Mouse (Mus musculus): ENCODE measurements around the gene F12.

F12 gene

DNA sequence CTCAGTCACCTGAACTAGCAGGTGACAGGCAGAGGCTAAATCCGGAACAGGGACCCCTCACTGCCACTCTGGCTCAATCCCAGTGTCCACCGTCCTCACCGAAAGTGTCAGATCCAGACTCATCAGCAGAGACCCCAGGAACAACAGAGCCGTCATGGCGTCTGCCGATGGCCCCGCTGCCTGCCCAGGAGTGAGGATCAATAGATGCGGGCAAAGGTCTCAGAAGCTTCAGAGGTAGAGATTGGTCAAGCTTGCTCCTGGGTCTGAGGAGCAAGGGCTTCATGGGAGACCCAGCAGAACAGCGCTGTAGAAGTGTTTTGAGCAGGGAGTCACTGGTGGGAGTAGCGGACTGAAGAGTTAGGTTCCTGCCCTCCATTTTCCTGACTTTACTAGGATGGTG, at the start of gene F12:
Gene F12 (minus strand): TSS at position 181 of the 400 bp plus-strand sequence.
- no peak for DNase-seq

DNA sequence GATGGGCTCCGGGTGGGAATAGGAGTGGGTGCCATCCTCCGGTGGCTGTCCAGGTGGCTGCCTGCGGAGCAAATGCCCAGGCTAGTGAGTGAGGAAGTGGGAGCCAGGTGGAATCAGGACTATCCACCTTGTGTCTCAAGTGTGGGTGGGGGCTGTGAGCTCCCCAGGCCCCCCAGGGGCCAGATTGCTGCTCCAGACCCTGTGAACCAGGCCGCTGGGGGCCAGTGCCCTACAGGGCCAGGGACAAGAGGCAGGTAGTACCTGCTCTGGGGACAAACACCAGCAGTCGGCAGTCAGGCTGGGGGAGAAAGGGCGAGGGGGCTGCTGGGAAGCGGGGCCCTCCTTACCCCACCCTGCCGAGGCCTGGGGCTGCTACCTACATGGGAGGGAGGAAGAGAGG, 49.7 kb upstream of the F12 start:
- DNase-seq, result no peak

DNA sequence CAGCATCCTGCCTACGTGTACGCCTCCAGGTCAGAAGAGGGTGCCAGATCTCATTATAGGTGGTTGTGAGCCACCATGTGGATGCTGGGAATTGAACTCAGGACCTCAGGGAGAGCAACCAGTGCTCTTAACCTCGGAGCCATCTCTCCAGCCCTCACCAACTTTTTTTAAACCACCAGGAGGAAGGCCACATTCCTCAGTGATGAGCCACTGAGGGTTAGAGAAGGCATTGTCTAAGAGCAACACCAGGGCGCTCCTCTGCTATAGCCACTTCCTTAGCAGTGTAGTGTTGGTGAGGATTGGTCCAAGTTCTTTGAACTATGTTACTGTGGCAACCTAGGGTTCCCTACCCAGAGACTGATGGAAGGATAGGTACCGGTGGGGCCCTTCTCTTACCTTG, 49.2 kb upstream of the F12 start:
- no peak for DNase-seq

GRCm38 (mm10) chr13:55474621-55475069, 48.1 kb upstream of the F12 start:
- DNase-seq, result peak; percentile 54

- DNase-seq, result no peak
Measured at GRCm38 (mm10) chr13:55473961-55474360, 47.4 kb upstream of the F12 start.

DNA sequence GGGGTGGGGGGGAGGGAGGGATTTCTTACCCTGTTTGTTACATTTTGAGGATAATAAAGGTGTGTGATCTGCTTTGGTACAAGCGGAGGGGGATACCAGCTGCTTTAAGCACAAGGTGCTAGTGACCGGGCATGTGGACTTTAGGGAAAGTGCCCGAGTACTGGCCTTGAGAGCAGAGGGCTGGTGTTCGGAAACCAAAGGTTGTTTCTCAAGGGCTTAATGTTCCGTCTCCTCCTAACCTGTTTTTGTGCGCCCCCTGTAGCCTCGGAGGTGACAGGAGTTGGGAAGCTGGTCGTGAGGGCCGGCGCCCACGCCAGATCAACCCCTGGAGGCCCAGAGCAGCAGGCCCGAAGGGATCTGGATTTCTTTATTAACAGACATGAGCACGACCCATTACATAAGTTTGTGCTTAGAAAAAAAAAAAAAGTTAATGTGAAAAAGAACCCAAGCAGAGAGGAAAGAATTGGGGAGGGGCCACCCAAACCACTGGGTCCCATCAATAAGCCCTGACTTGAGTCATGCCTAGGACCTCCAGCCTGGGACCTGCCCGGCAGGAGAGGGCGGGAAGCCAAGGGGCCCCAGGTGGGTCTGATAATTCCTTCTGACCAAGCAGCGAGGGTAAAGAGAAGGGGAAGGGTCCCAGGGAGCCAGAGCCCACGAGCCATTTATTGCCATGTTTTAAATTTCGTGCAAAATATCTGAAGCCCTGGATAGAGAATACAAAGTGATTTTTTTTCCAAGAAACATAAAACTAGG, 46.7 kb upstream of the F12 start:
- DNase-seq, result no peak

DNA sequence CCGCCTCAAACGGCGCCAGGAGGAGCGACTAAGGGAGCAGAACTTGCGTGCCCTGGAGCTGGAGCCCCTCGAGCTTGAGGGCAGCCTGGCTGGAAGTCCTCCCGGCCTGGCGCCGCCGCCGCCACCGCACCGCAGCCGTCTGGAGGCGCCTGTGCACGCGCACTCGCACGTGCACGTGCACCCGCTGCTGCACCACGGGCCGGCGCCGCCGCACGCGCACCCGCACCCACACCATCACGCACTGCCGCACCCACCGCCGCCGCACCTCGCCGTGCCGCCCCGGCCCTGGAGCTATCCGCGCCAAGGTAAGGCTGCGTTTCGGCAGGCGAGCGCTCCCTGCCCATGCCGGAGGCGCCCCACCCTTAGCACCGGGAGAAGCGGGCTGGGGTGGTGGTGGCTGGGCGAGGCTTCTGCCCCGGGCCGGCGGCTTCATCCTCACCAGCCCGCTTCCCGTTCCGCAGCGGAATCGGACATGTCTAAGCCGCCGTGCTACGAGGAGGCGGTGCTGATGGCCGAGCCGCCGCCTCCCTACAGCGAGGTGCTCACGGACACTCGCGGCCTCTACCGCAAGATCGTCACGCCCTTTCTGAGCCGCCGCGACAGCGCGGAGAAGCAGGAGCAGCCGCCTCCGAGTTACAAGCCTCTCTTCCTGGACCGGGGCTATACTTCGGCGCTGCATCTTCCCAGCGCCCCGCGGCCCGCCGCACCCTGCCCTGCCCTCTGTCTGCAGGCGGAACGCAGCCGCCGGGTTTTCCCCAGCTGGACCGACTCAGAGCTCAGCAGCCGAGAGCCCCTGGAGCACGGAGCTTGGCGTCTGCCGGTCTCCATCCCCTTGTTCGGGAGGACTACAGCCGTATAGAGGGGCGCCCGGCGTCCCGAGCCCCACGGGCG, 45.8 kb upstream of the F12 start:
- DNase-seq, result peak; percentile 62

DNA sequence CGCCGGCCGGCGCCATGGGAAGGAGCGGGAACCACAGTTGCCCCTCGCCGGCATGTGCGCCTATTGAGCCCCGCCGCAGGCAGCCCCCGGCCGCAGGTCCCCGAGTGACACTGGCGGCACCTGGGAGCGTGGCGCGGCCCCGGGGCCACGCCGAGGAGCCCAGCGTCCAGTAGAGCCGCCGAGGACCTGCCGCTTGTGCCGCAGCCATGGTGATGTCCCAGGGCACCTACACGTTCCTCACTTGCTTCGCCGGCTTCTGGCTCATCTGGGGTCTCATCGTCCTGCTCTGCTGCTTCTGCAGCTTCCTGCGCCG, 45.2 kb upstream of the F12 start:
- no peak for DNase-seq

DNA sequence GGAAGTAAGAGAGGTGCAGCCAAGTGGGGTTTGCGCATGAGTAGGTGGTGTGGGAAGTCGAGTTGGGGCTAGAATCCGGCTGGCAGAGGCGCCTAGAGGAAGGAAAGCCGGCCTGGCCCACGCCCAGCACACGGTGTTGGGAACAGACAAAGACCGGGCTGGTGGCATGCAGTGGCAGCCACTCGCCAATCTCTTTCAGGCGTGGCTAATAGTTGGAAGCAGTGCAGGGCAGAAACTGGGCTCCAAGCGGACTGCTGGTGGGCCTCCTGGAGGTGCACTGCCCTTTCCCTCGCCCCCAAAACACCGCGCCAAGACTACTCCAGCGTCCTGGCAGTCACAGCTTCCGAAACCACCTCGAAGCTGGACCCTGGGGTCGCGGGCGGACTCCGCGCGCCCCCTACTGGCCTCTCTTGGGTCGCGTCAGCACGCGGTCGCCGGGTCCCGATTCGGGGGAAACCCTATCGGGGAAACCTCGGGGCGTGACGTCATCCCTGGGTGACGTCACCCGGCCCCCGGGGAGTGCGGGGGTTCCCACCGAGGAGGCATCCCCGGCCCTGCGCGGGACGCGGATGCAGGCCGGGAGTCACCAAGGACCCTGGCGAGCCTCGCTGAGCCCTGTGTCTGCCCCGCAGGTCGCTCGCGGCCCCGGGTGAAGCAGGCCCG, 44.7 kb upstream of the F12 start:
- peak; percentile 81 for DNase-seq

DNA sequence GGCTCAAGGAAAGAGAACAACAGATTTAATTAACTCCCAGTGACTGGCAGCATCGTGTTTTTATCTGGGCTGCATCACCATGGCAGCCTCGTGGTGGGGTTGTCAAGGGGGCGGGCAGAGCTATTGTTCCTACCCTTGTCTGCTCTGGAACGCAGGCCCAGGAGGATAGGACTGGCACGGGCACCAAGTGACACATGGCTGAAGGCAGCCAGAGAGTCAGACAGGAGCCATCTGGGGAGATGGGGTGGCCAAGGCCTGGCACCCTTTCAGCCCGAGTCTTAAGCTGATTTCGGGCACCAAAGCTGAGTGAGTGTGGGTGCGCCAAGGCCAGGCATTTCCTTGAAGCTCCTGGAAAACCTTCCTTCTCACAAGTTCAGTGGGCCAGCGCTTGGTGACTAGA, 43.8 kb upstream of the F12 start:
- peak; percentile 91 for DNase-seq

DNA sequence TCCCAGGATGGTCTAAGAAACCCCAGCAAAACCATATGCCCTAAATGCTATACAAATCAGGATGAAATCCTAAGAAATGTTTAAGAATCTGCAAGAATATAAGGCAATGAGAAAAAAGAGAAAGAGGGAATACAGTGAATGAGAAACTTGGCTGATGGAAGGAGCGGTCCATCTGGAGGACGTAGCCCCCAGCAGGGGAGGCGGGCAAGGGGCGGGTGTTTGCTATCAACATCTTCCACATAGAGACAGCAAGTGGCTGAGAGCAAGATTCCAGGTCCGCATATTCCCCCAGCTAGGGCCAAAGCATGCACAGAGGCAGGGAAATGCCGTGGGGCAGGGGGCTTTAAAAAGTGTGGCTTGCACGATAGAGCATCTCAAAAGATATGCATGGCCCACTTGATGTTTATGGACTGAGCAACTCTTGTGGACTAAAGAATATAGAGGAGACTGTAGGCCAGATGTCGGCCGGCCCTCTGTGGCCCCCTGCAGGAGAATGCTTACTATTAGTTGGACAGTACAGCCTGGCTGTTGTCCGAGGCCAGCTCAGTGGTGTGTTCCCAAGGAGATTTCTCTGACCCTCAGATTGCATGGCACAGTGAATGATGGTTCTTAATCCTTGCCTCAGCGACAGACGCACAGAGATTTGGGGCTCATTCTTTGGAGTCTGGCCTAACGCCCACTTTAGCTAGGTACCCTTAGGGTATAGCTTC, 42.4 kb upstream of the F12 start:
- DNase-seq, result no peak

- DNase-seq, result no peak
Measured at GRCm38 (mm10) chr13:55465830-55466440, 39.3 kb upstream of the F12 start.

DNA sequence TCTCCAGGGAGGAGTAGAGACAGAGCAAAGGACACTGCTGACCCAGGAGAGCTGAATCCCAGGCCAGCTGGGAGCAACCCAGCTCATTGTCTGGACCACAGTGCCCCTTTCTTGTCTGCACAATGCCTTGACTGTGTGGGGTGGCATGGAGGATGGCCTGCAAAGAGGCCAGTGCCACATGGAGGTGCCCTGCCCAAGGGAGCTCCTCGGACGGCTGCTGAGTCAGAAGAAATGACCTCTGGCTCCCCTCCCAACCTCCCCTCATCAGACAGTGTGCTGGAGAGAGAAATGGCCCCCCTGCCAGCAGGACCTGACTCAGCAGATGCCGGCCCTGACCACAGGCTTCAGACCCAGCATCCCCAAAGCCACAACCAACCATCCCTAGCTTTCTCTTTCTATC, 38.6 kb upstream of the F12 start:
- no peak for DNase-seq

DNA sequence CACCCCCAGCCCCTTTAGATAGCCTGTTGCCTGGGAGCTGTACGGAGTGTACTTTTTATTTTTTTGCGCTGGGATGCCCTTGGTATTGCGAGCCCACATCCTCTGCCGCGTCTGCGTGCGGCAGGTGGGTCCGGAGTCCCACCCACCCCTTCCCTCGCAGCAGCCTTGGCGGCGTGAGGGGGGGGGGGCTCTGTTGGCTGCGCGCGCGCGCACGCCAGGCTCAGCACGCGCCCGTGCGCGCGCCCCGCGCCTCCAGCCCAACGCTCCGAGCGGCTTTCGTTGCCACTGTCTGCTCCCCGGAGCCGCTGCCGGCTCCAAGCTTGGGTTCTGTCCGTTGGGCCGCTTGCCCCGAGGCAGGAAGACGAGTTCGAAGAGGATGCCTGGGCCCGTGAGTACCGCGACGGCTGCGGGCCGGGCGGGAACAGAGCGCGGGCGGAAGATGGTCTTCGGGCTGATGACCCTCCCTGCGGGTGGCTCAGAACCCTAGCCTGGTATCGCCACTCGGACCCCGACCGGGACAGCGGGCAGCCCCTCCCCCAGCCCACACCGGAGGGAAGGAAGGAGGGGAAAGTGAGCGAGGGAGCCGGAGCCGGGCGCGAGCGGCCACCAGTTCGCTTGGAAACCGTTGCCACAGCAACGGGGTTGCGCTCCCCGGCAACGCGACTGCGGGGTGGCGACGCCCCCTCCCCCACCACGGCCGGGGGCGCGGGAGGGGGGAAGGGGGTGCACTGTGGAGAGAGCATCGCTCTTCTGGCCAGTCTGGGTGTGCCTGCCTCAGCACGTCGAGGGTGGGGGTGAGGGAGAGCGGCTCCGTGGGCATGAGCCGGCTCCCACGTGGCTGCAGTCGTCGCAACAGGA, 37.7 kb upstream of the F12 start, which contains the start of gene Prr7:
Gene Prr7 (plus strand): TSS at position 241 of the 858 bp plus-strand sequence.
- no peak for DNase-seq

DNA sequence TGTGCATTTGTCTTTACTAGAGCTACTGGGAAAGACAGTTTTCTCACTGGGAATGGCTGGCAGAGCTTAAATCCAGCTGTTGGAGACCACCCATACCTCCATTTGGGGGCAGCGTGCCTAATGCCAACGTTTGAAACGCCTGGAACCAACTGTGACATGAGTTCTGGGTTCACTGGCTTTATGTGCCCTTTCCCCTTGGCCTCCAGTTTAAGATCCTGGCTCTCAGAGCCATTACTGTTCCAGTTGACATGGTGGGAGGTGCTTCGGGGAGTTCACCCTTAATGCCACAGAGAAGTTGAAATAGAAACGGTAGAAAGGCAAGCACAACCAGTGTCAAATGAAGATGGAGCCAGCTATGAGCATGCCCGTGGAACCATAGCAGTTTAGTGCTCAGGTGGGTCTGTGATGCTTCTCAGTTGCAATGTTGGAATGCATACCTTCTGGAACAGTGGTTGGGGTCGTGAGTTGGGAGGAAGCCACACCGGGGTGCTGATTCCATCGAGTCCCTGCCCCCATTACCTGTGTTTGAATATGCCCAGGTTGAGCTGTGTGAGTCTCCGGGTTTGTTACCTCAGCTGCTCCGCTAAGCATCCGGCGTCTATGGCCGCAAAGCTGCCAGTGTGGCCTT, 36.9 kb upstream of the F12 start:
- no peak for DNase-seq

- DNase-seq, result no peak
Measured at GRCm38 (mm10) chr13:55462965-55463364, 36.4 kb upstream of the F12 start.

GRCm38 (mm10) chr13:55451785-55452549, 25.4 kb upstream of the F12 start:
- no peak for DNase-seq

DNA sequence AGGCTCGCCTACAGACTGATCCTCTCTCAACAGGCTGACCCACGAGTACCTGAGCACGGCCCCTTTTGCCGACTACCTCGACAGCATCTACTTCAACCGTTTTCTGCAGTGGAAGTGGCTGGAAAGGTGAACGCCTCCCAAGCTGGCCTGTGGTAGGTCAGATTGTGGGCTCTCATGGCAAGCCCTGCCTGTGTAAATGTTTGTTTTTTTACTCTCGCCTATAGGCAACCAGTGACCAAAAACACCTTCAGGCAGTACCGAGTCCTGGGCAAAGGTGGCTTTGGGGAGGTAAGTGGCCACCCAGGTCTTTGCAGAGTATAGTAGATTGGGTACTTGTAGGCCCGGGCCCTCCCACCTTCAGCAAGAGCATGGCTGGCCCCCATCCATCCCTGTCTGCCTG, 24.7 kb upstream of the F12 start:
- no peak for DNase-seq

DNA sequence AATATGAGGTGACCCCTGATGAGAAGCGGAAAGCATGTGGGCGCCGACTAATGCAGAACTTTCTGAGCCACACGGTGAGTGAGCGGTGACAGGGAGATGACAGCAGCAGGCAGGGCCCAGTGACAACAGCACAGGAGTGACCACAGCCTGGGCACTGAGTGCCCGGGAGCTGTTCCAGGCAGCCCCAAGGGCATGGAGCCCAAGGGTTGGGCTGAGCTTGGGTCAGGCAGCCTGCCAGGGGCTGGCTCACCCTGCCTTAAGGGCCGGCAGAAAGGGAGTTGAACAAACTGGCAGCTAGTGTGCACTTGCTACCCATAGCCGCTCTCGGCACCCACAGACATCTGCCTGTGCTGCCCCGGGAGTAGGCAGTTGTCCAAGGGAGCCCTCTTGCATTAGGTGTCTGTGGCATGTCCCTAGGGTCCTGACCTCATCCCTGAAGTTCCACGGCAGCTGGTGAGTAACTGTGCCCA, 24.0 kb upstream of the F12 start:
- DNase-seq, result no peak

Data from cerebellum, adult 9-10 months (tissue).